Mouse (Mus musculus) MEL (cell line): ENCODE data around the gene Dera. TPM values are rescaled to one million over a fixed set of nuclear protein-coding genes. Genes with fewer than 3 reads are reported as not detected.

Experiments
- DNase-seq: peaks from one replicate; pipeline ENCODE4 v3.0.0; 2011; ENCODE audit warnings: low read depth, low spot score
- H3K27ac ChIP-seq: 2 replicates; pipeline ENCODE4 v1.5.1; 2012; ENCODE audit warnings: low read depth, mild to moderate bottlenecking, control low read depth, low read length, moderate library complexity; ENCODE audit not compliant: control insufficient read depth
- H3K27me3 ChIP-seq, 2 experiments: fragments of 150-350 bp in 1 of 2; sonication (generic) in 1 of 2; 2 replicates each; pipeline ENCODE4 v1.6.1; 2012; ENCODE audit warnings: low read length in 2 of 2, mild to moderate bottlenecking in 2 of 2, improper control_type of control experiment in 1 of 2, moderate library complexity in 1 of 2; ENCODE audit not compliant: insufficient read depth in 2 of 2, control insufficient read depth in 1 of 2
- H3K36me3 ChIP-seq, 2 experiments: 2 replicates each; pipeline ENCODE4 v1.6.1; 2012 to 2014; ENCODE audit warnings: low read length in 2 of 2, improper control_type of control experiment in 1 of 2, inconsistent platforms in 1 of 2, mild to moderate bottlenecking in 1 of 2; ENCODE audit not compliant: insufficient read depth in 2 of 2, control insufficient read depth in 1 of 2
- H3K4me1 ChIP-seq, 2 experiments: fragments of 150-350 bp in 1 of 2; sonication (generic) in 1 of 2; 2 replicates each; pipeline ENCODE4 v1.6.1; 2012; ENCODE audit warnings: low read length in 2 of 2, improper control_type of control experiment in 1 of 2, mild to moderate bottlenecking in 1 of 2; ENCODE audit not compliant: insufficient read depth in 2 of 2, control insufficient read depth in 1 of 2
- H3K4me3 ChIP-seq, 2 experiments: fragments of 150-350 bp in 1 of 2; sonication (generic) in 1 of 2; 2 replicates each; pipeline ENCODE4 v1.5.1; 2012; ENCODE audit warnings: low read depth in 2 of 2, low read length in 2 of 2, mild to moderate bottlenecking in 2 of 2, moderate library complexity in 2 of 2, control low read depth in 1 of 2, improper control_type of control experiment in 1 of 2; ENCODE audit not compliant: control insufficient read depth in 1 of 2, insufficient read depth in 1 of 2
- H3K79me2 ChIP-seq: 2 replicates; pipeline ENCODE4 v1.6.1; 2012; ENCODE audit warnings: mild to moderate bottlenecking, low read length, moderate library complexity; ENCODE audit not compliant: control insufficient read depth, poor library complexity, insufficient read depth
- H3K9ac ChIP-seq: 2 replicates; pipeline ENCODE4 v1.6.1; 2012; ENCODE audit warnings: low read depth, mild to moderate bottlenecking, control low read depth, low read length, moderate library complexity; ENCODE audit not compliant: control insufficient read depth, poor library complexity, severe bottlenecking
- H3K9me3 ChIP-seq: fragments of 150-350 bp; sonication (generic); replicated peaks from 2 replicates; pipeline ENCODE4 v1.6.1; 2012; ENCODE audit warnings: mild to moderate bottlenecking, low read length, improper control_type of control experiment, moderate library complexity; ENCODE audit not compliant: insufficient read depth
- BHLHE40 ChIP-seq: IDR thresholded peaks from 2 replicates; pipeline ENCODE4 v1.6.1; 2012; ENCODE audit warnings: low read depth, mild to moderate bottlenecking, inconsistent platforms, low read length, improper control_type of control experiment, borderline replicate concordance
- CHD2 ChIP-seq: IDR thresholded peaks from 2 replicates; pipeline ENCODE4 v1.6.1; 2011; ENCODE audit warnings: low read length, improper control_type of control experiment
- CTCF ChIP-seq, 3 experiments: IDR thresholded peaks in 2 of 3; conservative IDR thresholded peaks in 1 of 3; 2 replicates each; pipeline ENCODE4 v1.5.1; 2011 to 2012; ENCODE audit warnings: low read length in 3 of 3, low read depth in 2 of 3, mild to moderate bottlenecking in 2 of 3, improper control_type of control experiment in 1 of 3, inconsistent platforms in 1 of 3, mixed read lengths in 1 of 3, moderate library complexity in 1 of 3; ENCODE audit not compliant: control insufficient read depth in 1 of 3, insufficient read depth in 1 of 3, poor library complexity in 1 of 3, severe bottlenecking in 1 of 3
- E2F4 ChIP-seq: IDR thresholded peaks from 2 replicates; pipeline ENCODE4 v1.6.1; 2011; ENCODE audit warnings: low read depth, low read length, improper control_type of control experiment, borderline replicate concordance
- ELF1 ChIP-seq: IDR thresholded peaks from 2 replicates; pipeline ENCODE4 v1.6.1; 2014; ENCODE audit warnings: low read depth, mild to moderate bottlenecking, inconsistent platforms, low read length, improper control_type of control experiment, moderate library complexity
- ETS1 ChIP-seq: IDR thresholded peaks from 2 replicates; pipeline ENCODE4 v1.6.1; 2012; ENCODE audit warnings: low read depth, mild to moderate bottlenecking, inconsistent platforms, low read length, improper control_type of control experiment, moderate library complexity
- GATA1 ChIP-seq: IDR thresholded peaks from 2 replicates; pipeline ENCODE4 v1.6.1; 2011; ENCODE audit warnings: low read depth, low read length, improper control_type of control experiment
- JUND ChIP-seq: IDR thresholded peaks from 2 replicates; pipeline ENCODE4 v1.6.1; 2011; ENCODE audit warnings: low read depth, mild to moderate bottlenecking, improper control_type of control experiment, low read length
- MAFK ChIP-seq: IDR thresholded peaks from 2 replicates; pipeline ENCODE4 v1.6.1; 2011; ENCODE audit warnings: low read depth, mild to moderate bottlenecking, low read length, improper control_type of control experiment, borderline replicate concordance
- MAX ChIP-seq: IDR thresholded peaks from 2 replicates; pipeline ENCODE4 v1.6.1; 2011; ENCODE audit warnings: low read length, improper control_type of control experiment
- MEF2A ChIP-seq: IDR thresholded peaks from 2 replicates; pipeline ENCODE4 v1.6.1; 2014; ENCODE audit warnings: low read depth, mild to moderate bottlenecking, inconsistent platforms, low read length, improper control_type of control experiment; ENCODE audit not compliant: poor library complexity, insufficient replicate concordance, severe bottlenecking; ENCODE audit errors: extremely low read depth
- NELFE ChIP-seq: IDR thresholded peaks from 2 replicates; pipeline ENCODE4 v1.6.1; 2011; ENCODE audit warnings: low read depth, low read length, improper control_type of control experiment
- NRF1 ChIP-seq: IDR thresholded peaks from 2 replicates; pipeline ENCODE4 v1.6.1; 2014; ENCODE audit warnings: low read depth, mild to moderate bottlenecking, inconsistent platforms, low read length, improper control_type of control experiment, moderate library complexity; ENCODE audit not compliant: poor library complexity, insufficient read depth, severe bottlenecking
- POLR2A ChIP-seq, 2 experiments: IDR thresholded peaks; 2 replicates each; pipeline ENCODE4 v1.6.1; 2011 to 2012; ENCODE audit warnings: low read length in 2 of 2, mild to moderate bottlenecking in 2 of 2, control low read depth in 1 of 2, improper control_type of control experiment in 1 of 2, low read depth in 1 of 2, moderate library complexity in 1 of 2; ENCODE audit not compliant: control insufficient read depth in 1 of 2, insufficient read depth in 1 of 2, poor library complexity in 1 of 2
- RCOR1 ChIP-seq: IDR thresholded peaks from 2 replicates; pipeline ENCODE4 v1.6.1; 2012; ENCODE audit warnings: low read depth, mild to moderate bottlenecking, inconsistent platforms, low read length, improper control_type of control experiment
- SIN3A ChIP-seq: IDR thresholded peaks from 2 replicates; pipeline ENCODE4 v1.6.1; 2012; ENCODE audit warnings: low read length, improper control_type of control experiment, inconsistent platforms
- TAL1 ChIP-seq: IDR thresholded peaks from 2 replicates; pipeline ENCODE4 v1.6.1; 2012; ENCODE audit warnings: mild to moderate bottlenecking, inconsistent platforms, low read length, moderate library complexity, mixed read lengths
- TBP ChIP-seq: IDR thresholded peaks from 2 replicates; pipeline ENCODE4 v1.8.0; 2011; ENCODE audit warnings: low read depth, low read length, improper control_type of control experiment
- UBTF ChIP-seq: IDR thresholded peaks from 2 replicates; pipeline ENCODE4 v1.6.1; 2012; ENCODE audit warnings: low read depth, mild to moderate bottlenecking, inconsistent platforms, low read length, improper control_type of control experiment, moderate library complexity, borderline replicate concordance; ENCODE audit not compliant: insufficient read depth
- USF1 ChIP-seq: IDR thresholded peaks from 2 replicates; pipeline ENCODE4 v1.6.1; 2014; ENCODE audit warnings: low read depth, mild to moderate bottlenecking, inconsistent platforms, low read length, improper control_type of control experiment, moderate library complexity
- ZC3H11A ChIP-seq: IDR thresholded peaks from 2 replicates; pipeline ENCODE4 v1.6.1; 2012; ENCODE audit warnings: low read depth, mild to moderate bottlenecking, inconsistent platforms, low read length, improper control_type of control experiment
- ZKSCAN1 ChIP-seq: IDR thresholded peaks from 2 replicates; pipeline ENCODE4 v1.6.1; 2012; ENCODE audit warnings: low read depth, mild to moderate bottlenecking, inconsistent platforms, low read length, improper control_type of control experiment, moderate library complexity
- ZMIZ1 ChIP-seq: IDR thresholded peaks from 2 replicates; pipeline ENCODE4 v1.6.1; 2012; ENCODE audit warnings: low read depth, mild to moderate bottlenecking, inconsistent platforms, low read length, improper control_type of control experiment, moderate library complexity
- polyA plus RNA-seq, 2 experiments: library from polyadenylated mRNA; stranded (reverse) in 1 of 2; unstranded in 1 of 2; fragments of >175 nt in 1 of 2; fragments of >200 nt in 1 of 2; gene quantifications; 2 replicates each; pipeline versions ENCODE4 v1.2.1 to v1.2.4; 2012; ENCODE audit warnings: low replicate concordance in 2 of 2, low read depth in 1 of 2; ENCODE audit not compliant: insufficient read length in 2 of 2, insufficient read depth in 1 of 2, missing spikeins in 1 of 2
- total RNA-seq: library from RNA; depleted of rRNA; stranded (reverse); fragments of 300-350 nt; gene quantifications from 2 replicates; pipeline ENCODE4 v1.2.3, GENCODE M21; 2012

The Dera gene
- total and polyA plus RNA-seq, 3 experiments, result 39.4 to 56.9 TPM; not detected in 1

DNA sequence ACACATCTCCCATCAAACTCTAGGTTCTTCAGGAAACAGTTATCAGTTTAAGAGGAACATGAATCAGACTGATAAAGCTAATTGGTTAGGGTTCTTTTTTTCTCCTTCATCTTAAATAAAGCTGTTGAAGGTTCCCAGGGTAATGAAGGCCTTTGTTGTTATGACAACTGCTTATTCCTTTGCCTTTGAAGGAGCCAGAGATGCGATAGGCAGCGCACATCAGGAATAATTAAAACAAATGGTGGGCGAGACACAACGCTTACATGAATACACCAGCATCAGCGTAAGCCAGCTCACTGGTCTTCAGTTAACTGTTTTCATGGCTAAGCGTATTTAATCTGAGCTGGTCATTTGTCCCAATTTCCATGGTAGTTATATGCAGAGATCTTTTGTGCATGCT lies 132.9 kb downstream of the Dera start:
- Histone ChIP-seq H3K79me2 (no peaks in the 10 kb centered on the region), H3K9ac (no peak overlapping the region), H3K27me3 (no peaks in the 10 kb centered on the region), H3K4me1 (no peaks in the 10 kb centered on the region), H3K27ac (no peak overlapping the region), H3K36me3 (no peaks in the 10 kb centered on the region), H3K4me3 (no peak overlapping the region), H3K9me3 (no peaks in the 10 kb centered on the region)
- no peak for TF ChIP-seq E2F4
- no peak for TF ChIP-seq UBTF
- no peak for TF ChIP-seq POLR2A (IDR thresholded peaks at IDR 0.05; ENCODE audit: control insufficient read depth in 1 of 2, insufficient read depth in 1 of 2, low read depth in 1 of 2, low read length in 2 of 2, poor library complexity in 1 of 2)
- TF ChIP-seq ETS1, result no peak
- no peak for TF ChIP-seq TBP
- no peak for TF ChIP-seq MAFK
- no peak for TF ChIP-seq ZKSCAN1
- no peak for TF ChIP-seq CTCF (IDR thresholded peaks at IDR 0.05 in 2 of 3, conservative IDR thresholded peaks at IDR 0.05 in 1 of 3; ENCODE audit: control insufficient read depth in 1 of 3, insufficient read depth in 1 of 3, low read depth in 2 of 3, low read length in 3 of 3, poor library complexity in 1 of 3, severe bottlenecking in 1 of 3)
- TF ChIP-seq TAL1, result no peak
- no peak for TF ChIP-seq RCOR1
- no peak for TF ChIP-seq NRF1
- no peak for TF ChIP-seq ZMIZ1
- no peak for TF ChIP-seq SIN3A
- TF ChIP-seq ZC3H11A, result no peak
- TF ChIP-seq JUND, result no peak
- no peak for TF ChIP-seq MEF2A
- TF ChIP-seq USF1, result no peak
- no peak for DNase-seq

- Histone ChIP-seq H3K27ac (no peak overlapping the region), H3K9ac (no peak overlapping the region), H3K27me3 (no peaks in the 10 kb centered on the region), H3K4me1 (no peaks in the 10 kb centered on the region), H3K9me3 (no peaks in the 10 kb centered on the region), H3K36me3 (no peaks in the 10 kb centered on the region)
- no peak for DNase-seq
- TF ChIP-seq ELF1 (no peak), TAL1 (no peak), GATA1 (no peak), ZKSCAN1 (no peak), BHLHE40 (no peak), MAX (no peak), TBP (no peak), NELFE (no peak), CHD2 (no peak)
- TF ChIP-seq, all 39 proteins: peak for 0
- Histone ChIP-seq H3K4me3 (no peak overlapping the region), H3K79me2 (no peaks in the 10 kb centered on the region)
These were observed 143.3 kb downstream of the Dera start for GRCm38 (mm10) chr6:137897671-137898070.
